Mouse (Mus musculus): ENCODE measurements around the gene Slit3. TPM values are rescaled to one million over a fixed set of nuclear protein-coding genes. Genes with fewer than 3 reads are reported as not detected.

The Slit3 gene
- polyA plus RNA-seq, 1 experiment from 2014 or later: 22.2 TPM

DNA sequence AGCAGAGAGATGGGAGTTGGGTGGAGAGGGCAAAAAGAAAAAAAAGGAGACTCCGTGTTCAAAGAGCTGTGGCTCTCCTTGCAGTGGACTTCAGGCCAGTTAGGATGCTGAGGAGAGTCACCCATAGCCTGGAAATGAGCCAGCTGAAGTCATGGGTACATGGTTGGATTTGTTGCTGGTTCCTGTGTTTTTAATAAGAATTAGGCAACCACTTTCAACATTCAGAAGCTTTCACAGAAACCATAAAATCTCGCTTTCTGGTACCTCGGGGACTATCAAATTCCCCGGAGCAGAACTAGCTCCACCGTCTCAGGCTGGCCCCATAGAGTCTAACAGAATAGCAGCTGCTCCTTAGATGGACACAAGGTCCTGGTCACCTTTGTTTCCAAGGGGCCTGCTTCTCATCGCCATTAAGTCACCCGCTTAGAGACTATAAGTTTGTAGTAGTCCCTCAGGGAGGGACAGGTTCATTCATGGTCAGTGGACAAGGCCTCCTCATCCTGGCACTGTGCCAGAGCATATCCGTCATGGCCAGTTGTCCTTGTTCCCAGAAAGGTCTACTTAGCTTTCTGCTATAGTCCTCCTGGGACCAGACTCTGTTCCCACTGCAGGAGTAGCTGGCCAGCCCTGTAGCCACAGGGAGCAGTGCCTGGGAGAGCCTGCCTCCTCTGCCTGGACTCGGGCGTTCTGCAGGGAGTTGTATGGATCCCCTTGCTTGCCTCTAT lies 505.3 kb downstream of the Slit3 start:
- Histone ChIP-seq H3K36me3 (peaks cover 25% of the 10 kb centered on the region), H3K27ac (peak overlapping the region; percentile 42; the same call in 1 of the 2 replicates), H3K4me3 (no peak overlapping the region), H3K4me1 (peaks cover 22% of the 10 kb centered on the region), H3K27me3 (ENCODE audit: insufficient read depth, poor library complexity, severe bottlenecking) (no peaks in the 10 kb centered on the region), H3K9me3 (no peaks in the 10 kb centered on the region)
- DNase-seq (ENCODE audit: low spot score): no peak
- 82% methylated on average over 10 of the region's 10 CpGs for WGBS

DNA sequence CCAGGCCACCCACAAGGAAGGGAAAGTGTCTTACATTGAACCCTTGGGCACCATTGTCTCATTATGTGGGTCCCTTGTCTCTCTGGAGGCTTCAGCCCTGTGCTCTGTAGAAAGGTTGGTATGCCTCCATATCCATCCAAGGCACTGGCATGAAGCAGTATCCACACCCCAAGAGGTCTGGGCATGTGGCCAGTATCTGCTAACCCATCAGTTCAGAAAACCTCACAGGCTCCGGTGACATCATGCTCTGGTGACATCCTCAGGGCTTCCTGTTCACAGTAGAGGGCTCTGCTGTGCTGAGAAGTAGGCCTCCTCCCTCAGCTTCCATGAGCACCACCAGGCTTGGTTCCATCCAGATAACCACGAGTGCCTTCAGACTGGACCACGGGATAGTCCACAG lies 506.8 kb downstream of the Slit3 start:
- Histone ChIP-seq H3K4me3 (no peak overlapping the region), H3K27ac (no peak overlapping the region), H3K36me3 (peaks cover 36% of the 10 kb centered on the region), H3K27me3 (ENCODE audit: insufficient read depth, poor library complexity, severe bottlenecking) (no peaks in the 10 kb centered on the region), H3K4me1 (peaks cover 26% of the 10 kb centered on the region), H3K9me3 (no peaks in the 10 kb centered on the region)
- 77% methylated on average over 3 of the region's 3 CpGs for WGBS
- no peak for DNase-seq (ENCODE audit: low spot score)

DNA sequence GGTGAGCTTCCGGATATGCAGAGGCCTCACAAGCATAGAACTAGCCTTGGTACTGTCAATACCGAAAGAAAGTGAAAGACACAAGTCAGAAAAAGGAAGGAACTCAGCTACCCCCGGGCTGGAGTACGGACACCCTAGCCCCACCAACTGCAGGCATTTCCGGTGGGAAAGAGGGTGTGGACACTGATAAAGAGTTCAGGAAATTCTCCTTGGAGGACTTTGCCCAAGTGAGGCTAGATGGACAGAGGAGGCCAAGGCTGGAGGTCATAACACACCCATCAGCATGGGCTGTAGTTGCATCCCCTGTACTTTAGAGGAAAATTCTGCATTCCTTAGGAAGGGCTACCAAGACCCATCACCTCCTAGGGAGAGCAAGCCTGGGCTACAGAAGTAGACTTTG lies 511.2 kb downstream of the Slit3 start:
- H3K36me3 ChIP-seq: peaks cover 62% of the 10 kb centered on the region
- H3K4me3 ChIP-seq: no peak overlapping the region
- no peak for DNase-seq (ENCODE audit: low spot score)
- H3K27ac ChIP-seq: no peak overlapping the region
- no peaks in the 10 kb centered on the region for H3K9me3 ChIP-seq
- 73% methylated on average over 5 of the region's 5 CpGs for WGBS
- peaks cover 12% of the 10 kb centered on the region for H3K4me1 ChIP-seq
- H3K27me3 ChIP-seq (ENCODE audit: insufficient read depth, poor library complexity, severe bottlenecking): no peaks in the 10 kb centered on the region

DNA sequence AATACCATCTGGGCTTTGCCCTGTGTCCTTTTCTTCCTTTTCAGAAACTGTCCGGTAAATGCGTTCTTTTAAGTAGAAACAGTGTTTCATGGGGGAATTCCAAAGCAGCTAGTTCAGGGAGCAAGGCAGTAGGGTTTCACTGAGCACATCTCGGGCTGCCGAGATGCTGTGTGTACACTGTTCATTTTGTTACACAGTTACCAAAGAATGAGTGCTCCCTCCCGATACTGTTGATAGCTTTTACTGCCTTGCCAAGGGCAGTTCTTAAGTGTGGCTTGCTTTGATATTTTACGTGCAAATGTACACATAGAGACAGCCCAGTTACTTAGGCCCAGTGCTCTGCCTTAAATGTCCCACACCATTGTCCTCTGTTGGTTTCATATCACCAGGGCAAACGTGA lies 516.1 kb downstream of the Slit3 start:
- no peaks in the 10 kb centered on the region for H3K9me3 ChIP-seq
- H3K27me3 ChIP-seq (ENCODE audit: insufficient read depth, poor library complexity, severe bottlenecking): no peaks in the 10 kb centered on the region
- DNase-seq (ENCODE audit: low spot score): no peak
- no peak overlapping the region for H3K4me3 ChIP-seq
- peaks cover 30% of the 10 kb centered on the region for H3K4me1 ChIP-seq
- H3K27ac ChIP-seq: no peak overlapping the region
- peaks cover 35% of the 10 kb centered on the region for H3K36me3 ChIP-seq
- 81% methylated on average over 7 of the region's 7 CpGs for WGBS

DNA sequence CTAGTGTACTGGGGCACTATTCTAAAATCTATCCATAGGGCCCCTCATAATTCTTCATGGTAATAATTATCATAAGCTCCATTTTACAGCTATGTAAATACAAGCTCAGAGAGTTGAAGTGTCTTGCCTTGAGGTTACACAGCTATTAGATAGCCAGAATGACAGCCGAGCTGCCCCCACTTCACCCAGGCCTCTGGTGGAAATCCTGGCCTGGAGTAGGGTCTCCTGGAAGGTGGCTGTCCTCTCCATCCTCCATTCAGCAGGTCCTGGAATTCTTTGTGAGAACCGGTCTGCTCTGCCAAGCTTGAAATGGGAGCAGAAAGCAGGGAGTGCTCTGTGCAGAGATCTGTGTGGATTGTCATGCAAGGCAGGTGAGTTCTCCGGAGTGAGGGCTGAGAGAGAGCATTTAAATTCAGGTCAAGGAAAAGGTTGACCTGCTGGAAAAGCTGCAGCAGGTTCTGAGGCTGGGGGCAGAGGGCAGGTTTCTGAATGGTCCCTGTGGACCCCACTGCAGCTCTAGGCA lies 517.9 kb downstream of the Slit3 start:
- Histone ChIP-seq H3K27me3 (ENCODE audit: insufficient read depth, poor library complexity, severe bottlenecking) (no peaks in the 10 kb centered on the region), H3K4me1 (peaks cover 30% of the 10 kb centered on the region), H3K9me3 (no peaks in the 10 kb centered on the region), H3K4me3 (no peak overlapping the region), H3K27ac (0 out of 2 replicates have a peak overlapping the region, but pooled peaks have one; percentile 19), H3K36me3 (peaks cover 19% of the 10 kb centered on the region)
- DNase-seq (ENCODE audit: low spot score): no peak
- whole genome bisulfite sequencing: 23% methylated on average over 3 of the region's 3 CpGs

DNA sequence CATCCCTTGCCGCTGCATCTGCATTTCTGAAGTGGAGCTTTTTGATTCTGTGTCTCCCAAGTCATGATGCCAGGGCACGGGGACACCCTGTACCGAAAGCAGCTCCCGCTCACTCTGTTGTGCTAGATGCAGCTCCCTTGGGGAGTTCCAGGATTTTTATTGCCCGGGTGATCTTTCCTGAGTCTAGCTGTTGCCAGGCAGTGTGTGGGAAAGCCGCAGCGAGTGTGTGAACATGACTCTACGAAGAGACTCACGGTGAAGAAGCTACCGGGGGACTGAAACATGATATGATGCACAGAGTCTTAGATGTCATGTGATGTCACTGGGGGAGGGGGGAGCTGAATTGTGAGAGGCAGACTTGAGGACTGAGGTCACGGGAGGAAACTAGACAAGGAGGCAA lies 518.4 kb downstream of the Slit3 start:
- DNase-seq (ENCODE audit: low spot score): no peak
- 46% methylated on average over 11 of the region's 11 CpGs for WGBS
- H3K4me3 ChIP-seq: no peak overlapping the region; the same call in 1 of the 2 replicates
- no peaks in the 10 kb centered on the region for H3K27me3 ChIP-seq (ENCODE audit: insufficient read depth, poor library complexity, severe bottlenecking)
- H3K9me3 ChIP-seq: no peaks in the 10 kb centered on the region
- H3K27ac ChIP-seq: 0 out of 2 replicates have a peak overlapping the region, but pooled peaks have one; percentile 19
- H3K36me3 ChIP-seq: peaks cover 14% of the 10 kb centered on the region; the same call in 1 of the 2 replicates
- H3K4me1 ChIP-seq: peaks cover 30% of the 10 kb centered on the region

DNA sequence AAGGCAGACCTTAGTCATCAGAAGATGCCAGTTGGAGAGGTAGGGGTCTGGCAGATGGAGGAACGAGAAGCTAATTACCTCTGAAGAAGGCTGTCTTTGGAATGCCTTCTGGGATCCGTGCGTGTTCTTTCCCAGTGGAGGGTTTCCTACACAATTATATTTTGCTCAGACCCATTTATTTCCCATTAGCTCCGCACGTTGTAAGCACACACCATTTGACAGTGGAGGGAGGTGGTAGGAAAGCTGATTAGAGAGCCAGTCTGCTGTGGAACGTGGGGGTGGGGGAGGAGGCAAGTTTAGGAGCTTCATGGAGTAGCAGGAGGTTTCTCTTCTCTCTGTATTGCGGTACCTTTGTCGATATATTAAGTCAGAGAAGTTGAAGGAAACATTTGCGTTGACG lies 530.3 kb downstream of the Slit3 start:
- peaks cover 20% of the 10 kb centered on the region for H3K36me3 ChIP-seq
- no peak for DNase-seq (ENCODE audit: low spot score)
- no peaks in the 10 kb centered on the region for H3K9me3 ChIP-seq
- no peaks in the 10 kb centered on the region for H3K27me3 ChIP-seq (ENCODE audit: insufficient read depth, poor library complexity, severe bottlenecking)
- H3K27ac ChIP-seq: no peak overlapping the region
- WGBS: 80% methylated on average over 10 of the region's 10 CpGs
- H3K4me3 ChIP-seq: no peak overlapping the region
- H3K4me1 ChIP-seq: peaks cover 6% of the 10 kb centered on the region; the same call in 1 of the 2 replicates

DNA sequence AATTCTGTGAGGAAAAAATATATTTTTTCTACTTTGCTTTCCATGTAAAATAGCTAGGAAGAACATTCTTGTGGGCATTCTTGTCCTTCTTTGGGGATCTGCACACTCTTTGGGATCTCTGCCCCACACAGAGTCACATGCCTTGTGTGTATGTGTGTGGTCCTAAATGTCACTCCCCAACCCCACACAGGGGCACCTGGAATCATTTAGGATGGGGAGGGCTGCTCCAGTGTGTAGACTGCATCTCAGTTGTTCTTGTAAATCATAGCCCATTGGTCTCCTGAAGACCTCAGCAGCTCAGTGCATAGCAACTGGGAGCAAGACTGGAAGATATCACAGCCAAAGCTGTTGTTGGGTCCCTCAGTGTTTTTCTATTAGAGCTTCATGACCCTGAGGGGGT lies 534.8 kb downstream of the Slit3 start:
- no peak overlapping the region for H3K4me3 ChIP-seq
- H3K36me3 ChIP-seq: peaks cover 18% of the 10 kb centered on the region
- no peak for DNase-seq (ENCODE audit: low spot score)
- H3K9me3 ChIP-seq: no peaks in the 10 kb centered on the region
- no peak overlapping the region for H3K27ac ChIP-seq
- H3K4me1 ChIP-seq: no peaks in the 10 kb centered on the region
- H3K27me3 ChIP-seq (ENCODE audit: insufficient read depth, poor library complexity, severe bottlenecking): no peaks in the 10 kb centered on the region

DNA sequence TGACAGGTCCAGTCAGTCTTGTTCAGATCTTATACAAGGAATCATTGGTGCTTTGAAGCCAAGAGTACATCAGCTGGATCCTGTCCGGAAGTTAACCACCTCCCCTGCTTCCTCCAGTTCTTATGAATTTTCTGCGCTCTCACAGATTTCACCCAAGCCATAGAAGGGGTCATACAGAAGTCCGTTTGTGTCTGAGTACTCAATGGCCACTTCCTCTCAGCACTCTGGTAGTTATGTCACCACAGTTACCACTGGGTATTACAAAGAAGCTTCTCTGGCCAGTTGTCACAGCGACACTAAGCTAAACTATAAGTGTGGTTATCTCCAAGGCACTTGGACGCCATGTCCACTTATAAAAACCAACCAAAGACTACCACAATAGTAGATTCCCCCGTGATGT lies 536.6 kb downstream of the Slit3 start:
- 81% methylated on average over 6 of the region's 6 CpGs for WGBS
- 0 out of 2 replicates have a peak, but pooled peaks cover 5% of the 10 kb centered on the region for H3K36me3 ChIP-seq
- H3K9me3 ChIP-seq: no peaks in the 10 kb centered on the region
- no peak overlapping the region for H3K4me3 ChIP-seq
- H3K27ac ChIP-seq: no peak overlapping the region
- H3K4me1 ChIP-seq: no peaks in the 10 kb centered on the region
- no peaks in the 10 kb centered on the region for H3K27me3 ChIP-seq (ENCODE audit: insufficient read depth, poor library complexity, severe bottlenecking)
- no peak for DNase-seq (ENCODE audit: low spot score)

DNA sequence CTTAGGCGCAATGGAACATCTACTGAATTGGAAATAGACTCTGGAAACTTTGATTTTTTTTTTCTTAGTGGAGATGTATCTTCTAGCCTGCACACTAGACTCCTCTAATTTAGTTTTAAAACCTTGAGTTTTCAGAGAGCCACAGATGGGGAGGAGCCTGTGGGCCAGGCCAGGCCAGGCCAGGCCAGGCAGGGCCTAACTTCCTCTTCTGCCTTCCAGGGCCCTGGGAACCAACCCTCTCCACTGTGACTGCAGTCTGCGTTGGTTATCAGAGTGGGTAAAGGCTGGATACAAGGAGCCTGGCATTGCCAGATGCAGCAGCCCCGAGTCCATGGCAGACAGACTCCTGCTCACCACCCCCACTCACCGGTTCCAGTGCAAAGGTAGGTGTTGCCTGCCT lies 539.9 kb downstream of the Slit3 start:
- DNase-seq (ENCODE audit: low spot score): no peak
- Histone ChIP-seq H3K4me1 (no peaks in the 10 kb centered on the region), H3K27ac (no peak overlapping the region), H3K36me3 (0 out of 2 replicates have a peak, but pooled peaks cover 3% of the 10 kb centered on the region), H3K27me3 (ENCODE audit: insufficient read depth, poor library complexity, severe bottlenecking) (no peaks in the 10 kb centered on the region), H3K4me3 (no peak overlapping the region), H3K9me3 (no peaks in the 10 kb centered on the region)
- WGBS: 77% methylated on average over 4 of the region's 4 CpGs

DNA sequence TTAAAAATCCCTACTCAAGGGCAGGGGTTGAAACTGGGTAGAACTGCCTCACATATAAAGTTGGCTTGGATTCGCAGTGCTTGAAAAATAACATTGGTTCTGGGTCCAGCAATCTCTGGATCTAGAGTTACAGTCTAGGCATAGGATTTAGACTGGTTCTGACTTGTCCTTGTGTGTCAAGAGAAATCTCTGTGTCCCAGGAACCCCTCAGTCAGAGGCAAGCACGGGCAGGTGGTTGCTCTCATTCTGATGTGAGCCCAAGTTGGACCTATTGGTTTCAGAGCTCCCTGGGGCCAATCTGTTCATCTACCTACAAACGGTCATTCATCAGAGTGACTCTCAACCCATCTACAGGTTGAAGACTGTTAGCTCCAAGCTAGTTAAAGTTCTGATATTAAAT lies 541.9 kb downstream of the Slit3 start:
- H3K27me3 ChIP-seq (ENCODE audit: insufficient read depth, poor library complexity, severe bottlenecking): no peaks in the 10 kb centered on the region
- H3K27ac ChIP-seq: no peak overlapping the region
- 85% methylated on average over 3 of the region's 3 CpGs for WGBS
- no peak for DNase-seq (ENCODE audit: low spot score)
- no peak overlapping the region for H3K4me3 ChIP-seq
- 0 out of 2 replicates have a peak, but pooled peaks cover 3% of the 10 kb centered on the region for H3K36me3 ChIP-seq
- no peaks in the 10 kb centered on the region for H3K4me1 ChIP-seq
- H3K9me3 ChIP-seq: no peaks in the 10 kb centered on the region

DNA sequence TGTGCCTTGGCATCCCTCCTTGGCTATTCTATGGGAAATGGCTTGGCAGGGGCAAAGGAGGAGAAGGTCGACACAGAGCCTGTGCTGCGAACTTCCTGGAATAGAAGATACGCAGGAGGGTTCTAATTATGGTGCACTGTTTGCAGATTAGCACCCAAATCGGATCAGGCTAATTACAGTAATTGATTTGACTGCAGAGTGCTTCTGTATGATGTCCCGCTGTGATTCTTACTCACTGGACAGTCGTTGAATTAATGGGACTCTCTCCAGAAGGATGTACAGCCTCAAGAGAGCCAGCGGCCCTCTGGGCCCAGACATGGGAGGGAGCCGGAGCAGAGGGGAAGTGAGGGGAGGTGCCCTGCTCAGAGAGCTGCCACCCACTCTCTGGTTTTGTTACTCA lies 542.6 kb downstream of the Slit3 start:
- Histone ChIP-seq H3K4me1 (0 out of 2 replicates have a peak, but pooled peaks cover 2% of the 10 kb centered on the region), H3K4me3 (no peak overlapping the region), H3K27ac (no peak overlapping the region), H3K36me3 (0 out of 2 replicates have a peak, but pooled peaks cover 3% of the 10 kb centered on the region), H3K9me3 (no peaks in the 10 kb centered on the region), H3K27me3 (ENCODE audit: insufficient read depth, poor library complexity, severe bottlenecking) (no peaks in the 10 kb centered on the region)
- 71% methylated on average over 8 of the region's 8 CpGs for WGBS
- no peak for DNase-seq (ENCODE audit: low spot score)

DNA sequence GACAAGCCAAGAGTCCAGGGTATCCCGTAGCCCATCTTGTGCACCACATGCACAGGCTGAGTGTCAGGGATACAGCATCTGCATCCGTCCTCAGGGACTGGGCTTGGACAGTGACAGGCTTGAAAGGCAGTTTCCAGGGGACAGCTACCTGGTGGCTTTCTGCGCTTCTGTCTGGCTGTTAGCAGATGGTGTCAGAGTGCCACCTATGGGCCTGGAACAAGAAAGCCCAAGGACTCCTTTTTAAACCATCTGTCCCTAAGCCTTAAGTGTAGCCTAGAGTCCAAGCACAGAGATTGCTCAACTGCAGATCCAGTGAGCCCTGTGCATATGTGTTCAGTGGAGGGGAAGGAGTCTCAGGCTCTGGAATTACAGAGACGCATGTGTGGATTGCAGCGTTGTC lies 544.0 kb downstream of the Slit3 start:
- Histone ChIP-seq H3K4me1 (0 out of 2 replicates have a peak, but pooled peaks cover 5% of the 10 kb centered on the region), H3K36me3 (peaks cover 7% of the 10 kb centered on the region; the same call in 1 of the 2 replicates), H3K27me3 (ENCODE audit: insufficient read depth, poor library complexity, severe bottlenecking) (no peaks in the 10 kb centered on the region), H3K27ac (no peak overlapping the region), H3K4me3 (no peak overlapping the region), H3K9me3 (no peaks in the 10 kb centered on the region)
- 60% methylated on average over 5 of the region's 5 CpGs for WGBS
- DNase-seq (ENCODE audit: low spot score): no peak
